Comparison of ENCODE assay signal across 16 mouse cellular contexts in genomic region chr5:130177871-130178270, GRCm38 (mm10). TPM values are rescaled to one million over a fixed set of nuclear protein-coding genes. Genes with fewer than 3 reads are reported as not detected.
DNase-seq lines count a peak whose midpoint lies in the region; ATAC-seq and TF ChIP-seq lines count a peak whose summit lies in the region.
"Had no signal": no experiment of that assay in that cellular context is flagged by ENCODE, and none has a peak within 500 bp of the region (broad histone marks: within the 10 kb centered on the region; RNA-seq: fewer than 3 reads in every experiment).

No protein-coding gene starts in this region.

- DNase-seq in liver, result no peak
- DNase-seq in brain, embryonic 14.5 days (ENCODE audit: low read depth), result peak; percentile 22
- DNase-seq in lung, postnatal 4 days, result peak; percentile 44 to 77
- no peak for DNase-seq in spleen, adult 18-20 months
- no peak for DNase-seq in c-Kit-positive CD71-positive TER-119-positive erythroid progenitor cells, embryonic 14.5 days (ENCODE audit: low spot score)
- DNase-seq: cerebellum, postnatal 10 days; heart, adult 2 months; kidney, adult 9 months; layer of hippocampus, postnatal 36 days; thymus, adult 18-20 months had no signal

- H3K4me3 ChIP-seq in liver, embryonic 12.5 days, result no peak overlapping the region
- no peak overlapping the region for H3K4me3 ChIP-seq in embryonic facial prominence, embryonic 15.5 days (replicated peaks)
- H3K4me3 ChIP-seq: heart, adult 2 months; heart, embryonic 15.5 days; hindbrain, embryonic 10.5 days had no signal

- H3K4me2 ChIP-seq in liver, embryonic 12.5 days, result no peak overlapping the region
- no peak overlapping the region for H3K4me2 ChIP-seq in embryonic facial prominence, embryonic 15.5 days (replicated peaks)
- H3K4me2 ChIP-seq: heart, embryonic 15.5 days had no signal

- TF ChIP-seq POLR2A in brain, embryonic 14.5 days (IDR thresholded peaks at IDR 0.05; ENCODE audit: borderline replicate concordance, extremely low read depth, insufficient read depth, insufficient read length, poor library complexity, severe bottlenecking), result no peak

- H3K9me3 ChIP-seq in liver, embryonic 12.5 days (replicated peaks), result no peaks in the 10 kb centered on the region
- H3K9me3 ChIP-seq in embryonic facial prominence, embryonic 15.5 days (replicated peaks), result no peaks in the 10 kb centered on the region
- H3K9me3 ChIP-seq: heart, embryonic 15.5 days; hindbrain, embryonic 10.5 days had no signal

- H3K27ac ChIP-seq in liver, embryonic 12.5 days, result no peak overlapping the region
- H3K27ac ChIP-seq in embryonic facial prominence, embryonic 15.5 days (replicated peaks), result 0 out of 2 replicates have a peak overlapping the region, but pooled peaks have one; percentile 41
- H3K27ac ChIP-seq: heart, adult 2 months; heart, embryonic 15.5 days; hindbrain, embryonic 10.5 days had no signal

- no peak for ATAC-seq in liver, embryonic 12.5 days
- ATAC-seq in embryonic facial prominence, embryonic 15.5 days (ENCODE audit: insufficient number of reproducible peaks, low FRiP score, low TSS enrichment, low read depth), result no peak
- ATAC-seq: forebrain, embryonic 16.5 days; midbrain, embryonic 16.5 days had no signal

- TF ChIP-seq CTCF in brain, embryonic 14.5 days (IDR thresholded peaks at IDR 0.05; ENCODE audit: borderline replicate concordance, extremely low read depth, insufficient read depth, insufficient read length), result no peak

- peaks cover 71% of the 10 kb centered on the region for H3K4me1 ChIP-seq in liver, embryonic 12.5 days
- peaks cover 10% of the 10 kb centered on the region for H3K4me1 ChIP-seq in embryonic facial prominence, embryonic 15.5 days

- H3K9ac ChIP-seq in liver, embryonic 12.5 days, result peak overlapping the region; percentile 9; the same call in 1 of the 2 replicates
- H3K9ac ChIP-seq in embryonic facial prominence, embryonic 15.5 days, result no peak overlapping the region
- H3K9ac ChIP-seq: heart, embryonic 15.5 days had no signal

- no peaks in the 10 kb centered on the region for H3K27me3 ChIP-seq in liver, embryonic 12.5 days (replicated peaks)
- no peaks in the 10 kb centered on the region for H3K27me3 ChIP-seq in embryonic facial prominence, embryonic 15.5 days
- H3K27me3 ChIP-seq: heart, embryonic 15.5 days had no signal

- H3K36me3 ChIP-seq in liver, embryonic 12.5 days, result no peaks in the 10 kb centered on the region
- H3K36me3 ChIP-seq in embryonic facial prominence, embryonic 15.5 days, result no peaks in the 10 kb centered on the region
- H3K36me3 ChIP-seq: heart, embryonic 15.5 days; hindbrain, embryonic 10.5 days had no signal

- WGBS in liver, embryonic 12.5 days (ENCODE audit: insufficient replicate concordance), result 78% methylated on average over 4 of the region's 4 CpGs
- 49% methylated on average over 4 of the region's 4 CpGs for WGBS in embryonic facial prominence, embryonic 15.5 days

RNA-seq across cellular contexts. Expression of gene Rabgef1, which starts 6.3 kb away (rescaled TPM):
- 31.9 and 34.5 TPM in 2 replicates for polyA plus RNA-seq in liver, embryonic 12.5 days (2016; fragmentation: Nextera tagmentation; extraction: Ambion mirVana)
- polyA plus RNA-seq in brain, embryonic 14.5 days (2012; rRNA removed), result 32.2 and 34.5 TPM in 2 replicates
- polyA plus RNA-seq in embryonic facial prominence, embryonic 15.5 days (2015; fragmentation: Nextera tagmentation; extraction: Ambion mirVana), result 30.1 and 32.6 TPM in 2 replicates

RNA-seq across cellular contexts. Expression of gene Kctd7, which starts 33.2 kb away (rescaled TPM):
- polyA plus RNA-seq in liver, embryonic 12.5 days (2016; fragmentation: Nextera tagmentation; extraction: Ambion mirVana), result 7.8 and 8.0 TPM in 2 replicates
- polyA plus RNA-seq in brain, embryonic 14.5 days (2012; rRNA removed), result 11.7 and 12.4 TPM in 2 replicates
- polyA plus RNA-seq in embryonic facial prominence, embryonic 15.5 days (2015; fragmentation: Nextera tagmentation; extraction: Ambion mirVana), result 6.1 and 7.4 TPM in 2 replicates

RNA-seq across cellular contexts. Expression of gene Tmem248, which starts 39.0 kb away (rescaled TPM):
- polyA plus RNA-seq in liver, embryonic 12.5 days (2016; fragmentation: Nextera tagmentation; extraction: Ambion mirVana), result 45.4 and 46.4 TPM in 2 replicates
- 24.6 and 30.4 TPM in 2 replicates for polyA plus RNA-seq in brain, embryonic 14.5 days (2012; rRNA removed)
- polyA plus RNA-seq in embryonic facial prominence, embryonic 15.5 days (2015; fragmentation: Nextera tagmentation; extraction: Ambion mirVana), result 31.5 and 35.3 TPM in 2 replicates

Comparison
In these comparisons a context has a peak if more than half of its experiments do, and no peak if none do; other contexts are left out.
1. DNase-seq: peak in brain, embryonic 14.5 days (single experiment) and lung, postnatal 4 days (2 of 2); none in liver (single experiment), spleen, adult 18-20 months (0 of 2) and c-Kit-positive CD71-positive TER-119-positive erythroid progenitor cells, embryonic 14.5 days (single experiment).